Mouse (Mus musculus) layer of hippocampus, adult 6 months (tissue): ENCODE results near the gene Ubr7. TPM values are rescaled to one million over a fixed set of nuclear protein-coding genes. Genes with fewer than 3 reads are reported as not detected.

ENCODE experiments used
- long read RNA-seq, 2 experiments: library from polyadenylated mRNA; unstranded; transcript quantifications; one replicate each; pipeline ENCODE4 v2.0.0; 2019 to 2020
- polyA plus RNA-seq: library from polyadenylated mRNA; unstranded; fragments of <200 nt; fragmentation: Nextera tagmentation; gene quantifications from 2 replicates; pipeline ENCODE4 v1.2.3, GENCODE M21; 2021

Ubr7 gene
- polyA plus RNA-seq = 25.7 and 26.7 TPM in 2 replicates
- long read RNA-seq, experiment 1, transcript Ubr7-201 (11 exons, 3,261 nt) = major isoform, 31 of 48 reads
- long read RNA-seq, experiment 1, partial matches to known transcripts = 13 of 48 reads
- long read RNA-seq, experiment 1, other reads (novel, unspliced or antisense) = 4 of 48 reads
- long read RNA-seq, experiment 2, transcript Ubr7-201 (11 exons, 3,261 nt) = major isoform, 212 of 244 reads
- long read RNA-seq, experiment 2, partial matches to known transcripts = 5 of 244 reads
- long read RNA-seq, experiment 2, other reads (novel, unspliced or antisense) = 27 of 244 reads

GRCm38 (mm10) chr12:102757689-102758402 is at the start of gene Ubr7, which contains the start of the genes Gm28051 and Gon7:
Ubr7 (plus strand) TSS chr12:102757967.
Gm28051 (minus strand) TSS chr12:102757765.
Gon7 (minus strand) TSS chr12:102757803.

GRCm38 (mm10) chr12:102743589-102744574 is 13.9 kb upstream of the Ubr7 start, which contains the start of the genes Moap1 and Tmem251:
Moap1 (minus strand) TSS chr12:102743661.
Tmem251 (plus strand) TSS chr12:102743762.

GRCm38 (mm10) chr12:102758403-102758756 is 613 bp downstream of the Ubr7 start, which contains the start of gene Gm20604:
Gm20604 (minus strand) TSS chr12:102758672.

Other genes with a start within 250 kb of the Ubr7 start
- gene Chga, start 203.0 kb upstream of the Ubr7 start, polyA plus RNA-seq = 102 and 109 TPM in 2 replicates
- gene Itpk1, start 53.0 kb upstream of the Ubr7 start, polyA plus RNA-seq = 34.2 and 37.2 TPM in 2 replicates
- 37.4 and 44.6 TPM in 2 replicates for gene Moap1, start 14.3 kb upstream of the Ubr7 start, polyA plus RNA-seq
- gene Tmem251, start 14.2 kb upstream of the Ubr7 start, polyA plus RNA-seq = 4.6 and 4.9 TPM in 2 replicates
- gene Gm28051, start 202 bp upstream of the Ubr7 start, polyA plus RNA-seq = not detected in 2 replicates
- gene Gon7, start 164 bp upstream of the Ubr7 start, polyA plus RNA-seq = 26.0 and 28.4 TPM in 2 replicates
- 21.4 and 21.9 TPM in 2 replicates for gene Gm20604, start 705 bp downstream of the Ubr7 start, polyA plus RNA-seq
- 1.4 and 1.5 TPM in 2 replicates for gene Btbd7, start 120.5 kb downstream of the Ubr7 start, polyA plus RNA-seq
- not detected in 2 replicates for gene Cox8c, start 141.3 kb downstream of the Ubr7 start, polyA plus RNA-seq
- 3.6 and 3.9 TPM in 2 replicates for gene Unc79, start 190.9 kb downstream of the Ubr7 start, polyA plus RNA-seq